Mouse (Mus musculus) bone marrow macrophage, adult 2 months (primary cell): Measurements from ENCODE around the gene Tmem265. TPM values are rescaled to one million over a fixed set of nuclear protein-coding genes. Genes with fewer than 3 reads are reported as not detected.

Source experiments
- H3K27ac ChIP-seq: 2 replicates; pipeline ENCODE4 v1.5.1; 2012; ENCODE audit warnings: low read depth, low read length; ENCODE audit not compliant: insufficient read depth
- H3K4me1 ChIP-seq: 2 replicates; pipeline ENCODE4 v1.6.1; 2012; ENCODE audit warnings: low read length; ENCODE audit not compliant: control insufficient read depth, insufficient read depth
- H3K4me3 ChIP-seq: 2 replicates; pipeline ENCODE4 v1.5.1; 2012; ENCODE audit warnings: mild to moderate bottlenecking, low read length, moderate library complexity; ENCODE audit not compliant: insufficient read depth
- CTCF ChIP-seq: IDR thresholded peaks from 2 replicates; pipeline ENCODE4 v1.5.1; 2012; ENCODE audit warnings: low read depth, mild to moderate bottlenecking, low read length, moderate library complexity
- POLR2A ChIP-seq: IDR thresholded peaks from 2 replicates; pipeline ENCODE4 v1.6.1; 2012; ENCODE audit warnings: mild to moderate bottlenecking, low read depth, low read length, borderline replicate concordance
- polyA plus RNA-seq: library from polyadenylated mRNA; stranded (reverse); fragments of >200 nt; gene quantifications from 2 replicates; pipeline ENCODE4 v1.2.4, GENCODE M21; 2012; ENCODE audit not compliant: missing spikeins, insufficient read depth, insufficient read length

Gene Tmem265
- polyA plus RNA-seq = 3.4 and 10.8 TPM in 2 replicates

- H3K27ac ChIP-seq = no peak within 1 kb of the TSS
- TF ChIP-seq CTCF = no peak
- TF ChIP-seq POLR2A = no peak
- peaks cover 5% of the 10 kb centered on the region; the same call in 1 of the 2 replicates for H3K4me1 ChIP-seq
- H3K4me3 ChIP-seq = no peak within 1 kb of the TSS
These were observed at the start of gene Tmem265 for GRCm38 (mm10) chr7:127561340-127561858. Tmem265 (plus strand) TSS chr7:127561390.

DNA sequence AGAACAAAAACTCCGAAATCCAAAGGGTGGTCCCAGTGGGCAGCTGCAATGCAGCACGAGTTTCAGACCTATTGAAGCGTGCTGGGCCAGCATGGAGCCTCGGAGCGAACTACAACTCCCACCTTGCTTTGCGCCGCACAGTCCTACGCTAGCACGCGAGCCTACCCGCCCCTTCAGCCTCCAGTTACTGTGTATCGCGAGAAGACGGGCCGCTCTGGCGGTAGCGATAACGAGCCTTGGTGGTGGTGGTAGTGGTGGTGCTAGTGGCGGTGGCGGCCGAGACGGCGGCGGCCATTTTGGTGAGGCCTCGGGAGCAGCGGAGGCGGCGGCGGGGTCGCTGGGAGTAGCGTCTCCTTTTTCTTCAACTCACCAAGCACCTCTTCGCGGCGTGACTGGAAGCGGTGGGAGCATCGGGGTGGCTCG, 49.4 kb upstream of the Tmem265 start, which contains the start of gene Srcap:
TSS of gene Srcap (plus strand) at position 176 of the 423 bp plus-strand sequence.
- H3K27ac ChIP-seq = peak within 1 kb of the TSS; percentile 96
- no peak for TF ChIP-seq CTCF
- TF ChIP-seq POLR2A = no peak
- H3K4me1 ChIP-seq = peaks cover 9% of the 10 kb centered on the region

GRCm38 (mm10) chr7:127512231-127513015, 48.8 kb upstream of the Tmem265 start:
- H3K27ac ChIP-seq = peak overlapping the region; percentile 96
- TF ChIP-seq CTCF = no peak
- peaks cover 9% of the 10 kb centered on the region for H3K4me1 ChIP-seq
- H3K4me3 ChIP-seq = peak overlapping the region; percentile 98

More for the DNA sequence above, 49.4 kb upstream of the Tmem265 start, which contains the start of gene Srcap:
- H3K4me3 ChIP-seq = peak within 1 kb of the TSS; percentile 98

DNA sequence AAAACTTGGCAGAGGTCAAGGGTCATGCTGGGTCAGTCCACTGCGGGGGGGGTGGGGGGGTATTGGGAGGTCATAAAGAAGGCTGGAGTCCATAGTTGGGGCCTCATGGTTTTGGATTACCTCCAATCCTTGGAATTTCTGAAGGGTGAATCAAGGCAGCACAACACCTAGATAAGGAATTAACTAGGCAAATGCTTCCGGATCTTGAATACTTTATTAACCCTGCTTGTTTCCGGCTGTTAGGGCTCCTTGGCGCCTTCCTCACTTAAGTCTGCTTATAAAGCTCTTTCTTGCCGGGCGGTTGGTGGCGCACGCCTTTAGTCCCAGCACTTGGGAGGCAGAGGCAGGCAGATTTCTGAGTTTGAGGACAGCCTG, 48.2 kb upstream of the Tmem265 start:
- peak overlapping the region; percentile 98 for H3K4me3 ChIP-seq
- peak overlapping the region; percentile 65 for H3K27ac ChIP-seq
- H3K4me1 ChIP-seq = peaks cover 9% of the 10 kb centered on the region
- TF ChIP-seq POLR2A (no peak), CTCF (no peak)

GRCm38 (mm10) chr7:127513781-127514180, 47.4 kb upstream of the Tmem265 start:
- H3K4me3 ChIP-seq = peak overlapping the region; percentile 98
- TF ChIP-seq CTCF (no peak), POLR2A (no peak)

DNA sequence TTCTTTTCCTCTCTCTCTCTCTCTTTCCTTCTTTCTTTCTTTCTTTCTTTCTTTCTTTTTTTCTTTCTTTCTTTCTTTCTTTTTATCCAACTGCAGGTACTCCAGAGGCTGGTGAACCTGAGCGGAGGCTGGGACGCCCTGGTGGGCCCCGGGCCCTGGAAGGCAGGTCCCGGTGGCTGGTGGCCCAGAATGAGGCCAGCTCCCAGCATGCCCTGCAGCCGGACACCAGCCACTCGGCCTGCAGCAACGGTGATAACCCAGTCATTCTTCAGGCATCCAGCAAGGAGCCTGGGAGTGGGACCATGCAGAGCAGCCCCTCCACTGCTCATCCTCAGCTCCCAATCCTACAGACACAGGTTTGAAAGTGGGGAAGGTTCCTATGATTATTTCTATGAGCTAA, 45.3 kb upstream of the Tmem265 start:
- TF ChIP-seq POLR2A (no peak), CTCF (no peak)
- peaks cover 9% of the 10 kb centered on the region for H3K4me1 ChIP-seq
- H3K27ac ChIP-seq = no peak overlapping the region
- H3K4me3 ChIP-seq = no peak overlapping the region

More at GRCm38 (mm10) chr7:127513781-127514180, 47.4 kb upstream of the Tmem265 start:
- Histone ChIP-seq H3K27ac (no peak overlapping the region), H3K4me1 (peaks cover 9% of the 10 kb centered on the region)

GRCm38 (mm10) chr7:127516344-127516743, 44.8 kb upstream of the Tmem265 start:
- H3K4me1 ChIP-seq = peaks cover 9% of the 10 kb centered on the region

DNA sequence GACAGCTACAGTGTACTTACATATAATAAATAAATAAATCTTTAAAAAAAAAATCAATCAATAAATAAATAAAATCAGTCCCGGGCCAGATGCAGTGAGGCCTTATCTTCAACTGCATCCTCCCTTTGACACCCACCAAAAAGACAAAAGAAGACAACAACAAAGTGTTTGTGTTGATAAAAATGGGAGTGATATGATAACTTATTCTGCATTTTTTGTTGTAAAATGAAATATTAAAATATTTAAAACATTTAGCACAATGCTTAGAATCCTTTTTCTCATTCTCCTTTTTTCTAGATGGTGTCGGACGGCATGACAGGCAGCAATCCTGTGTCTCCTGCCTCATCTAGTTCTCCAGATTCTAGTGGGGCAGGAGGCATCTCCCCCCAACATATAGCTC, 41.9 kb upstream of the Tmem265 start, which contains the start of gene Gm42715:
TSS of gene Gm42715 (plus strand) at position 301 of the 400 bp plus-strand sequence.
- Histone ChIP-seq H3K4me3 (no peak within 1 kb of the TSS), H3K27ac (no peak within 1 kb of the TSS), H3K4me1 (peaks cover 2% of the 10 kb centered on the region)
- TF ChIP-seq CTCF (no peak), POLR2A (no peak)

More at GRCm38 (mm10) chr7:127516344-127516743, 44.8 kb upstream of the Tmem265 start:
- H3K4me3 ChIP-seq = no peak overlapping the region
- H3K27ac ChIP-seq = no peak overlapping the region
- TF ChIP-seq CTCF (no peak), POLR2A (no peak)

- H3K27ac ChIP-seq = no peak overlapping the region
- no peak for TF ChIP-seq CTCF
- TF ChIP-seq POLR2A = no peak
- H3K4me1 ChIP-seq = no peaks in the 10 kb centered on the region
- no peak overlapping the region for H3K4me3 ChIP-seq
These were observed 19.5 kb upstream of the Tmem265 start for GRCm38 (mm10) chr7:127541671-127542070.
